Mouse (Mus musculus) heart, postnatal 0 days (tissue): ENCODE results near the gene Nipa1. TPM values are rescaled to one million over a fixed set of nuclear protein-coding genes. Genes with fewer than 3 reads are reported as not detected.

Experiments
- ATAC-seq: fragments of 200-750 bp; cut with Nextera tagmentation; 2 replicates; pipeline ENCODE4 v1.8.0; 2017; ENCODE audit warnings: low read depth, moderate number of reproducible peaks, moderate library complexity; ENCODE audit not compliant: insufficient read depth
- DNase-seq: peaks from one replicate; pipeline ENCODE4 v3.0.0-alpha.2; 2016; ENCODE audit warnings: low spot score
- H3K27ac ChIP-seq: fragments of 300-500 bp; sonication (generic); 2 replicates; pipeline ENCODE4 v1.5.1; 2014; ENCODE audit warnings: low read depth, mild to moderate bottlenecking
- H3K27me3 ChIP-seq: fragments of 300-500 bp; sonication (generic); 2 replicates; pipeline ENCODE4 v1.6.1; 2014; ENCODE audit warnings: low read length, mixed read lengths; ENCODE audit not compliant: control insufficient read depth, insufficient read depth
- H3K36me3 ChIP-seq: fragments of 300-500 bp; sonication (generic); replicated peaks from 2 replicates; pipeline ENCODE4 v1.6.1; 2014; ENCODE audit warnings: low read length, mixed read lengths; ENCODE audit not compliant: control insufficient read depth, insufficient read depth
- H3K4me1 ChIP-seq: fragments of 300-500 bp; sonication (generic); 2 replicates; pipeline ENCODE4 v1.6.1; 2014; ENCODE audit warnings: antibody characterized with exemption; ENCODE audit not compliant: control insufficient read depth, insufficient read depth
- H3K4me2 ChIP-seq: fragments of 300-500 bp; sonication (generic); 2 replicates; pipeline ENCODE4 v1.6.1; 2014; ENCODE audit warnings: low read depth, mild to moderate bottlenecking, low read length, moderate library complexity
- H3K4me3 ChIP-seq: fragments of 300-500 bp; sonication (generic); 2 replicates; pipeline ENCODE4 v1.5.1; 2014; ENCODE audit warnings: low read depth, low read length
- H3K9ac ChIP-seq: fragments of 300-500 bp; sonication (generic); replicated peaks from 2 replicates; pipeline ENCODE4 v1.6.1; 2014; ENCODE audit warnings: low read depth, low read length, mixed read lengths
- H3K9me3 ChIP-seq: fragments of 300-500 bp; sonication (generic); replicated peaks from 2 replicates; pipeline ENCODE4 v1.6.1; 2016; ENCODE audit warnings: low read length; ENCODE audit not compliant: control insufficient read depth
- CTCF ChIP-seq: IDR thresholded peaks from 2 replicates; pipeline ENCODE4 v1.5.1; 2016; ENCODE audit warnings: antibody characterized with exemption, control low read depth, low read depth
- EP300 ChIP-seq: IDR thresholded peaks from 2 replicates; pipeline ENCODE4 v1.6.1; 2016; ENCODE audit warnings: antibody characterized with exemption, low read depth
- WGBS: fragments of 180-500 bp; shearing (Covaris S2); extraction: QIAGEN DNeasy Blood & Tissue Kit; methylation state at CpG from one replicate; pipeline ENCODE4 v1.1.7; 2014; 5-methylcytosine and 5-hydroxymethylcytosine counted together
- polyA plus RNA-seq: library from polyadenylated mRNA; unstranded; fragments of >200 nt; fragmentation: Nextera tagmentation; extraction: Ambion mirVana; gene quantifications from 2 replicates; pipeline ENCODE4 v1.2.1, GENCODE M21; 2015
- total RNA-seq: library from RNA; depleted of rRNA; stranded (reverse); fragments of >200 nt; gene quantifications from 2 replicates; pipeline ENCODE4 v1.2.3, GENCODE M21; 2014; ENCODE audit warnings: low replicate concordance; rRNA removed

Gene Nipa1
- total and polyA plus RNA-seq, 2 experiments from 2014 or later = 2.5 to 3.0 TPM

DNA sequence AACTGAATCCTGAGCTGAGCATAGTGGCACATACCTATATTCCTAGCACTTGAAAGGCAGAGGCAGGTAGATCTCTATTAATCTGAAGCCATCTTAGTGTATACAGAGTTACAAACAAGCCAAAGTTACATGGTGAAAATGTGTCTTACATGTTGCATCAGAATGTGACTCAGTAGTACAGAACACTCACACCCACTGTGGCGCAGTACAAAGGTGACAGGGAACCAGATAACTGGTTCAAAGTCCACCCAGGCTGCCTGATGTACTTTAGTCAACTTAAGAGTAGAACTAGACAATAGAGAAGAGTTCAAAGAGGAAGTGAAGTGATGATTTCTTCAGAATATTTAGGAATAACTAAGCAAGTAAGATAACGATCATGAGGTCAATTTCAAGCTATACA, 84.7 kb downstream of the Nipa1 start:
- TF ChIP-seq CTCF (no peak), EP300 (no peak)
- no peak for ATAC-seq
- H3K4me2 ChIP-seq = no peak overlapping the region
- H3K36me3 ChIP-seq = peaks cover 19% of the 10 kb centered on the region
- no peak overlapping the region for H3K27ac ChIP-seq
- no peaks in the 10 kb centered on the region for H3K4me1 ChIP-seq
- H3K4me3 ChIP-seq = no peak overlapping the region
- no peaks in the 10 kb centered on the region for H3K27me3 ChIP-seq
- no peak overlapping the region for H3K9ac ChIP-seq
- no peak for DNase-seq
- no peaks in the 10 kb centered on the region for H3K9me3 ChIP-seq
- 93% methylated on average over 2 of the region's 2 CpGs for WGBS

DNA sequence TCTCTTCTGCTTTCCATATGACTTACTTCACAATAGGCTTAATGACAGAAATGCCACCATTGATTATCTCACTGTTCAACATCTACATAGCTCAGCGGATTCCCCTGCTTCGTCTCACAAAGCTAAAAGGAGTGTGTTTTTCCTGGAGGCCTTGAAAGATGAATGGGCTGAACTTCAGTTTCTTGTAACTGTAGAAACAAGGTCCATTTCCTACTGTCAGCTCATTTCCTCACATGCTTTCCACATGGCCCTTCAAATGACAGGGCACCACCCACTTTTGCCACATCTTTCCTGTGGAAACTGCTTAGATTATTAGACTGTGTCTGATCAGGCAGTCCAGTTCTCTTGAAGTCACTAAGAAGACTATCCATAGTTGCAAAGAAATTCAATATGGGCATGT, 91.1 kb downstream of the Nipa1 start:
- peaks cover 70% of the 10 kb centered on the region for H3K36me3 ChIP-seq
- H3K4me1 ChIP-seq = no peaks in the 10 kb centered on the region
- TF ChIP-seq EP300 (no peak), CTCF (no peak)
- H3K4me3 ChIP-seq = no peak overlapping the region
- H3K9me3 ChIP-seq = no peaks in the 10 kb centered on the region
- no peak overlapping the region for H3K4me2 ChIP-seq
- WGBS = 69% methylated on average over 2 of the region's 2 CpGs
- DNase-seq (peak; percentile 14), ATAC-seq (no peak)
- no peaks in the 10 kb centered on the region for H3K27me3 ChIP-seq
- H3K27ac ChIP-seq = no peak overlapping the region
- H3K9ac ChIP-seq = no peak overlapping the region

Other genes starting within 250 kb of the Nipa1 start
- gene Tubgcp5, start 225.8 kb downstream of the Nipa1 start, total RNA-seq = 23.8 and 34.7 TPM in 2 replicates
- gene Tubgcp5, start 225.8 kb downstream of the Nipa1 start, polyA plus RNA-seq = 8.5 and 9.2 TPM in 2 replicates
- 36.3 and 39.7 TPM in 2 replicates for gene Cyfip1, start 178.2 kb downstream of the Nipa1 start, total RNA-seq
- gene Cyfip1, start 178.2 kb downstream of the Nipa1 start, polyA plus RNA-seq = 29.4 and 31.8 TPM in 2 replicates
- gene Nipa2, start 57.5 kb downstream of the Nipa1 start, total RNA-seq = 28.9 and 40.0 TPM in 2 replicates
- gene Nipa2, start 57.5 kb downstream of the Nipa1 start, polyA plus RNA-seq = 30.4 and 32.2 TPM in 2 replicates
- gene Herc2, start 30.2 kb upstream of the Nipa1 start, total RNA-seq = 21.6 and 37.1 TPM in 2 replicates
- gene Herc2, start 30.2 kb upstream of the Nipa1 start, polyA plus RNA-seq = 11.0 and 13.0 TPM in 2 replicates
- gene Oca2, start 219.8 kb upstream of the Nipa1 start, total RNA-seq = not detected in 2 replicates
- not detected in 2 replicates for gene Oca2, start 219.8 kb upstream of the Nipa1 start, polyA plus RNA-seq